Mouse (Mus musculus) myocyte (in vitro differentiated cells): ENCODE data around the gene Sdc4.

Experiments used
- CEBPB ChIP-seq: IDR thresholded peaks from 2 replicates; pipeline ENCODE4 v1.6.1; 2011; ENCODE audit warnings: mild to moderate bottlenecking, moderate library complexity; ENCODE audit not compliant: poor library complexity, insufficient read depth, severe bottlenecking
- MAX ChIP-seq: IDR thresholded peaks from one replicate; pipeline ENCODE4 v1.6.1; 2011; ENCODE audit warnings: low read depth, mild to moderate bottlenecking, control low read depth
- POLR2A ChIP-seq: IDR thresholded peaks from one replicate; pipeline ENCODE4 v1.6.1; 2011; ENCODE audit warnings: low read depth, mild to moderate bottlenecking, control low read depth, moderate library complexity; ENCODE audit not compliant: insufficient read length
- POLR2AphosphoS2 ChIP-seq: IDR thresholded peaks from one replicate; pipeline ENCODE4 v1.6.1; 2011; ENCODE audit warnings: low read depth, control low read depth; ENCODE audit not compliant: insufficient read length
- SRF ChIP-seq: IDR thresholded peaks from one replicate; pipeline ENCODE4 v1.6.1; 2011; ENCODE audit warnings: low read depth; ENCODE audit not compliant: control insufficient read depth, insufficient read length
- TCF3 ChIP-seq: IDR thresholded peaks from one replicate; pipeline ENCODE4 v1.6.1; 2011; ENCODE audit warnings: low read depth, control low read depth; ENCODE audit not compliant: insufficient read length

DNA sequence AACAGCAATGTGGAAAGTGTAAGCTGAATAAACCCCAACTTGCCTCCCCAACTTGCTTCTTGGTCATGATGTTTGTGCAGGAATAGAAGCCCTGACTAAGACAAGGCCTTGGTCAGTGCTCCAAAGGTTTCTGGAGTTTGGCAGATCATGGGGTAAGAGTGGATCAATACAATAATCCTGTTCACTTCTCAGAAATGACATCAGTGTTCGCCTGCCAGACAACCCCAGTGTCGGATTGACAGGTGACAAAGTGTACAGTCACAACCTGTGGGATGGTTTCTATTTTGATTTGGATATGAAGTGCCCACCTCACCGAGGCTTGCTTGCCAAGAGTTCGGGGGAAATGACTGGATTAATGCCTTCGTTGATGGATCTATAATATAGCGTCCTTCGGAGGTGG lies 22.4 kb downstream of the Sdc4 start:
- TF ChIP-seq POLR2A (no peak), SRF (no peak), CEBPB (no peak), POLR2AphosphoS2 (no peak), MAX (no peak), TCF3 (no peak)
